Mouse (Mus musculus): ENCODE measurements around the gene Svopl. TPM values are rescaled to one million over a fixed set of nuclear protein-coding genes. Genes with fewer than 3 reads are reported as not detected.

Gene Svopl
- polyA plus RNA-seq, 1 experiment = 0.35 TPM

- TF ChIP-seq CTCF (IDR thresholded peaks at IDR 0.05; ENCODE audit: control insufficient read depth, insufficient read depth, insufficient replicate concordance, low read depth, low read length) (no peak; the same call in 1 of the 2 replicates), POLR2A (IDR thresholded peaks at IDR 0.05; ENCODE audit: control insufficient read depth, low read depth, low read length) (no peak)
- Histone ChIP-seq H3K4me3 (ENCODE audit: control insufficient read depth, low read depth, low read length) (no peak overlapping the region), H3K27ac (ENCODE audit: control insufficient read depth, insufficient read depth, low read depth, low read length) (no peak overlapping the region), H3K4me1 (ENCODE audit: control insufficient read depth, insufficient read depth, low read length) (no peaks in the 10 kb centered on the region), H3K36me3 (ENCODE audit: control insufficient read depth, insufficient read depth, low read length) (no peaks in the 10 kb centered on the region), H3K27me3 (ENCODE audit: control insufficient read depth, insufficient read depth, low read length) (no peaks in the 10 kb centered on the region)
Measured at GRCm38 (mm10) chr6:38073592-38073991, 26.8 kb upstream of the Svopl start.

DNA sequence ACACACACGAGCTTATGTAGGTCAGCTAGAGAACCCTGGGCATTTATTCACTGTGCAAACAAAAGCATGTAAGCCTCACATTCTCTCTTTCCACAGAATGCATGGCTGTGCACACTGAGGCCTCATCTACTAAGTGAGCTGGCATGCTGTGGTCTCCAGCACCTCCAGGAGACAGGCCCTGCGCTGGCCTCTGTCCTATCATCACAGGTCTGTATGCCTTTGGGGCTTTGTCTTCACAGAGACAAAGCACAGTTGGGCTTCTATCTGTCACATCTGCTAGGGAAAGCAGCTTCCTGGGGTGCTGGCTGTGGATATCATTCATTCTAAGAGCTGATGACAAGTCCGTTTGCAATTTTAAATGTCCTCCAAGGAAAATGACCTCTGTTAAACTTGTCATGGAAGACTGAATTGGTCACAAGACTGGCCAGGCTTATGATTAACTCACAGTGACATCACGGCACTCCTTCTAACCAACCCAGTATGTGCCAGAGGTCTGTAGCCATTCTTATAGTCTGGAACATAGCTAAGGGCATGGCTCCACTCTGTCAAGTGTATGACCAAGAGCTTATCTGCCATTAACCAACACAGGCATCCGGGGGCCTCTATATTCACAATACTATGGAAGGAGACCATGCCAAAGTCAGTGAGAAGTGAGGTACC is 25.5 kb upstream of the Svopl start:
- no peaks in the 10 kb centered on the region for H3K36me3 ChIP-seq (ENCODE audit: control insufficient read depth, insufficient read depth, low read length)
- H3K27me3 ChIP-seq (ENCODE audit: control insufficient read depth, insufficient read depth, low read length) = no peaks in the 10 kb centered on the region
- H3K4me3 ChIP-seq (ENCODE audit: control insufficient read depth, low read depth, low read length) = no peak overlapping the region
- H3K27ac ChIP-seq (ENCODE audit: control insufficient read depth, insufficient read depth, low read depth, low read length) = no peak overlapping the region
- no peaks in the 10 kb centered on the region for H3K4me1 ChIP-seq (ENCODE audit: control insufficient read depth, insufficient read depth, low read length)
- TF ChIP-seq CTCF (IDR thresholded peaks at IDR 0.05; ENCODE audit: control insufficient read depth, insufficient read depth, insufficient replicate concordance, low read depth, low read length) = no peak
- no peak for TF ChIP-seq POLR2A (IDR thresholded peaks at IDR 0.05; ENCODE audit: control insufficient read depth, low read depth, low read length)

GRCm38 (mm10) chr6:38071256-38071655 is 24.5 kb upstream of the Svopl start:
- Histone ChIP-seq H3K27me3 (ENCODE audit: control insufficient read depth, insufficient read depth, low read length) (no peaks in the 10 kb centered on the region), H3K27ac (ENCODE audit: control insufficient read depth, insufficient read depth, low read depth, low read length) (no peak overlapping the region)
- no peak for TF ChIP-seq POLR2A (IDR thresholded peaks at IDR 0.05; ENCODE audit: control insufficient read depth, low read depth, low read length)
- no peak for TF ChIP-seq CTCF (IDR thresholded peaks at IDR 0.05; ENCODE audit: control insufficient read depth, insufficient read depth, insufficient replicate concordance, low read depth, low read length)

DNA sequence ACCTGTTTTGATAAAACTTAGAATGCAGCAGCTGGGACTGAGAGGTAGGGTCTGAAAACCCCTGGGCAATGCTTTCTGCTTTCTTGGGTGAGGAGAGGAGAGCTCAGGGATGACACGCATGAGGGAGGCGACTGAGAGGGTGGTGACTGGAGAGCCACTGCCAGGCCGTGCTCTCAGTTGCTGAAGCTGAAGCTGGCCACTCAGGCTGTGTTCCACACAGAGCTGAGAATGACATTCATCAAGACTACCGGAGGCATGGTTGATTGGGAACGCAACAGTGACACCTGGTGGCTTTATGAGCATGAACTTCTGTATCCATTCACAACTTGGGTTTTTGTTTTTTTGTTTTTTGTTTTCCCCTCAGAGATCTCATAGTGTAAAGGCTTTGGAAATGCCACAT is 19.4 kb upstream of the Svopl start:
- Histone ChIP-seq H3K27me3 (ENCODE audit: control insufficient read depth, insufficient read depth, low read length) (no peaks in the 10 kb centered on the region), H3K36me3 (ENCODE audit: control insufficient read depth, insufficient read depth, low read length) (no peaks in the 10 kb centered on the region), H3K4me1 (ENCODE audit: control insufficient read depth, insufficient read depth, low read length) (no peaks in the 10 kb centered on the region), H3K4me3 (ENCODE audit: control insufficient read depth, low read depth, low read length) (no peak overlapping the region), H3K27ac (ENCODE audit: control insufficient read depth, insufficient read depth, low read depth, low read length) (no peak overlapping the region)
- TF ChIP-seq CTCF (IDR thresholded peaks at IDR 0.05; ENCODE audit: control insufficient read depth, insufficient read depth, insufficient replicate concordance, low read depth, low read length) (peak; percentile 37; the same call in 1 of the 2 replicates), POLR2A (IDR thresholded peaks at IDR 0.05; ENCODE audit: control insufficient read depth, low read depth, low read length) (no peak)

More at GRCm38 (mm10) chr6:38071256-38071655, 24.5 kb upstream of the Svopl start:
- no peaks in the 10 kb centered on the region for H3K36me3 ChIP-seq (ENCODE audit: control insufficient read depth, insufficient read depth, low read length)
- no peak overlapping the region for H3K4me3 ChIP-seq (ENCODE audit: control insufficient read depth, low read depth, low read length)
- no peaks in the 10 kb centered on the region for H3K4me1 ChIP-seq (ENCODE audit: control insufficient read depth, insufficient read depth, low read length)

- no peak overlapping the region for H3K4me3 ChIP-seq (ENCODE audit: control insufficient read depth, low read depth, low read length)
- H3K36me3 ChIP-seq (ENCODE audit: control insufficient read depth, insufficient read depth, low read length) = no peaks in the 10 kb centered on the region
- H3K27me3 ChIP-seq (ENCODE audit: control insufficient read depth, insufficient read depth, low read length) = no peaks in the 10 kb centered on the region
- no peak overlapping the region for H3K27ac ChIP-seq (ENCODE audit: control insufficient read depth, insufficient read depth, low read depth, low read length)
- H3K4me1 ChIP-seq (ENCODE audit: control insufficient read depth, insufficient read depth, low read length) = no peaks in the 10 kb centered on the region
- TF ChIP-seq CTCF (IDR thresholded peaks at IDR 0.05; ENCODE audit: control insufficient read depth, insufficient read depth, insufficient replicate concordance, low read depth, low read length) (no peak), POLR2A (IDR thresholded peaks at IDR 0.05; ENCODE audit: control insufficient read depth, low read depth, low read length) (no peak)
Measured at GRCm38 (mm10) chr6:38065501-38066122, 18.8 kb upstream of the Svopl start.

- H3K4me3 ChIP-seq (ENCODE audit: control insufficient read depth, low read depth, low read length) = no peak overlapping the region
- no peaks in the 10 kb centered on the region for H3K36me3 ChIP-seq (ENCODE audit: control insufficient read depth, insufficient read depth, low read length)
- H3K27me3 ChIP-seq (ENCODE audit: control insufficient read depth, insufficient read depth, low read length) = no peaks in the 10 kb centered on the region
- H3K4me1 ChIP-seq (ENCODE audit: control insufficient read depth, insufficient read depth, low read length) = no peaks in the 10 kb centered on the region
- TF ChIP-seq POLR2A (IDR thresholded peaks at IDR 0.05; ENCODE audit: control insufficient read depth, low read depth, low read length) = no peak
- TF ChIP-seq CTCF (IDR thresholded peaks at IDR 0.05; ENCODE audit: control insufficient read depth, insufficient read depth, insufficient replicate concordance, low read depth, low read length) = no peak
- no peak overlapping the region for H3K27ac ChIP-seq (ENCODE audit: control insufficient read depth, insufficient read depth, low read depth, low read length)
Measured at GRCm38 (mm10) chr6:38065122-38065500, 18.3 kb upstream of the Svopl start.

- no peak for TF ChIP-seq POLR2A (IDR thresholded peaks at IDR 0.05; ENCODE audit: control insufficient read depth, low read depth, low read length)
- TF ChIP-seq CTCF (IDR thresholded peaks at IDR 0.05; ENCODE audit: control insufficient read depth, insufficient read depth, insufficient replicate concordance, low read depth, low read length) = no peak
- Histone ChIP-seq H3K4me1 (ENCODE audit: control insufficient read depth, insufficient read depth, low read length) (no peaks in the 10 kb centered on the region), H3K27me3 (ENCODE audit: control insufficient read depth, insufficient read depth, low read length) (no peaks in the 10 kb centered on the region), H3K36me3 (ENCODE audit: control insufficient read depth, insufficient read depth, low read length) (no peaks in the 10 kb centered on the region), H3K27ac (ENCODE audit: control insufficient read depth, insufficient read depth, low read depth, low read length) (no peak overlapping the region), H3K4me3 (ENCODE audit: control insufficient read depth, low read depth, low read length) (no peak overlapping the region)
Measured at GRCm38 (mm10) chr6:38064621-38065020, 17.8 kb upstream of the Svopl start.

All from testis, adult 2 months (tissue).